Mouse (Mus musculus) gastrocnemius, postnatal 10 days (tissue): ENCODE data around the gene Cttnbp2. TPM values are rescaled to one million over a fixed set of nuclear protein-coding genes. Genes with fewer than 3 reads are reported as not detected.
A peak's percentile ranks its signal among the peaks of the same experiment; 100 is the strongest.

Source experiments
- DNase-seq: peaks from one replicate; pipeline ENCODE4 v3.0.0; 2021; ENCODE audit warnings: mixed read lengths
- long read RNA-seq, 2 experiments: library from polyadenylated mRNA; stranded (forward); transcript quantifications; one replicate each; pipeline ENCODE4 v2.0.0; 2021
- total RNA-seq, 2 experiments: library from RNA; stranded (reverse); gene quantifications; 2 replicates each; pipeline ENCODE4 v1.2.3; 2021

The Cttnbp2 gene
- 1 to 10 TPM; 4.0 to 4.6 TPM for total RNA-seq
- long read RNA-seq, experiment 1, full-length matches to known transcripts: 3 of 4 reads
- long read RNA-seq, experiment 1, partial matches to known transcripts: 0 of 4 reads
- long read RNA-seq, experiment 1, other reads (novel, unspliced or antisense): 1 of 4 reads
- long read RNA-seq, experiment 2, partial matches to known transcripts: 3 of 4 reads
- long read RNA-seq, experiment 2, other reads (novel, unspliced or antisense): 1 of 4 reads

- DNase-seq: peak; percentile 74
Observed at GRCm38 (mm10) chr6:18514480-18515352, at the start of gene Cttnbp2. TSS of gene Cttnbp2 (minus strand) at chr6:18514843.

DNA sequence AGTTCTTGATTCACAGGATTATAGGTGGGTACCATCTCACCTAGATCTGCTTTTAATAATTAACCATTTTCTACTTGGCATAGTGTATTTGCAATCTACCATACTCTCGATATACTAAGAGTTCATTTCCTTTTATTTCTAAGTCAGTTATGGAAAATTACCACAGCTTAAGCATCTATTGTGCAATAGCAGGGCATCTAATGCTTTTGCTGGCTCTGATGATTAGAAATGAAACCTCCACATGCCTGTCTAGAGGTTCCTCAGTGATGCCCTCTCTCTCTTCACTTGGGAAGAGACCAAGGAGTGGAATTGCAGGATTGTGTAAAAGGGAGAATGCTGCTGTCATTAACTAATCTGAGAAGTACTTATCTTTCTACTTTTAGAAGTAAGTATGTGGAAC is 44.4 kb upstream of the Cttnbp2 start:
- no peak for DNase-seq

GRCm38 (mm10) chr6:18547516-18548465 is 33.1 kb upstream of the Cttnbp2 start:
- DNase-seq: no peak

DNA sequence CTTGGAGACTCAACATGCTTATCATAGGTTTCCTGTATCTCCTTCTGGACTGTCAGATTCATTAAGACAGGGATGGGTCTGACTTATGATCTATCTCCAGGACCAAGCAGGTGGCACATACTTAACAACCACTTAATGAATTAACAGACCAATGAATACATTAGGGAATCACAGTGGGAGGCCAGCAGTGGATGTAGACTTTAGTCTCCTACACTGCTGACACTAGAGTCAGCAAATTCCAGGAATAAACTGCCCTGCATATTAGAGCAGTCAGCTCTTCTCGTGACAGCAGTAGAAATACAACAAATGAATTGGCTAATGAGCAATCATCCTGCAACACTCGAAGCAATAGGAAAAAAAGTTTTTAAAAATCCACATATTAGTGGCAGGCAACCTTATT is 29.2 kb upstream of the Cttnbp2 start:
- DNase-seq: no peak

DNA sequence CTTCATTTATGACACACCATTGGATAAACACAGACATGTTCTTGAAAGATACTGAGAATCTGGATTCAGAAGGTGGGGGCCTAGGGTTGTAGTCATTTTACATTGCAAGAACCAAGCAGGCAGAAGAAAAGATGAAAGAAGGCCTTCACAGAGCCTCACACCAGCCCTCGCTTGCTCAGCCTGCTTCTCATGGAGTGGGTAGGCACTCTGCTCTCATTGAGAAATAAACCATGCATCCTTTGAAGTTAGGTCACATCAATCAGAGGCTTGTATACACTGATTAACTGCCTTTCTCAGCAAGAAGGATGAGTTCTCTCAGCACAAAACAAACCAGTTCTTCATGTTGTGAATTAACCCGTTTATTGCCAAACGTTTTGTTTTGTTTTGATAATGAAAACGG is 25.8 kb upstream of the Cttnbp2 start:
- DNase-seq: no peak

DNA sequence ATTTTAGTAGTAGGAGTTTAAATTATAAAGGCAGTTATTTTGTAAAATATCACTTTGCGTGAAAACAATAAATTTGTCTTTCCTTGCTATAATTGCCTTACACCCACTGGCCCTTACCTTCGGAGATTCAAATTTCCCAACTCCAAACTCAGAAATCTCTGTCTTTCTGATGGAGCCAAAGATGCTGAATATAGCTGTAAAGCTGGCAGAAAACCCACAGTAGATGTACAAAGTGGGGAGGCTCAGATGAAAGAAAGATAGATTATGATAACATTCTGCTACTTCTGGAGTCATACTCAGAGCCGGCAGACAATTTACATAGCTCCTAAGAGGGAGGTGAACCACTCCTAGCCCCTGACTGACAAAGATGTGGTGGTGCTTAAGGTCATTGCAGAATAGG is 15.8 kb upstream of the Cttnbp2 start:
- DNase-seq: no peak

GRCm38 (mm10) chr6:18517626-18518025 is 3.0 kb upstream of the Cttnbp2 start:
- no peak for DNase-seq

GRCm38 (mm10) chr6:18513611-18514473 is 801 bp downstream of the Cttnbp2 start:
- DNase-seq: peak; percentile 15

DNA sequence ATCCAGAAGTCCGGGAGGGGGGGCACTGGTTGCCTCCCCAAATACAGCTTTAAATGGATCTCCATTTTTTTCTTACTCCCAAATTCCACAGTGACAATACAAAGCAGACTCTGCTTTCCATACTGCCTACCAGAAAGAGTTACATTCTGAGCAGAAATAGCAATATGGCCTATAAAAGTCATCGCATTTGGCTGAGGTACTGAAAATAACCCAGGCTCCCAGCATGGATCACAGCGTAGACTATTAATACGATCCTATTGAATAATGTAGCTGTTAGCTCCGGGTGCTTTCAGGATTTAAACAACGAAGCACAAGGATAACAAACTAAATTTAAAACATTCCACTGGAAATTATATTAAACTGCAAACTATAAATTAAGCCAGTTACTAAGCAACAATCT is 2.8 kb downstream of the Cttnbp2 start:
- DNase-seq: no peak

DNA sequence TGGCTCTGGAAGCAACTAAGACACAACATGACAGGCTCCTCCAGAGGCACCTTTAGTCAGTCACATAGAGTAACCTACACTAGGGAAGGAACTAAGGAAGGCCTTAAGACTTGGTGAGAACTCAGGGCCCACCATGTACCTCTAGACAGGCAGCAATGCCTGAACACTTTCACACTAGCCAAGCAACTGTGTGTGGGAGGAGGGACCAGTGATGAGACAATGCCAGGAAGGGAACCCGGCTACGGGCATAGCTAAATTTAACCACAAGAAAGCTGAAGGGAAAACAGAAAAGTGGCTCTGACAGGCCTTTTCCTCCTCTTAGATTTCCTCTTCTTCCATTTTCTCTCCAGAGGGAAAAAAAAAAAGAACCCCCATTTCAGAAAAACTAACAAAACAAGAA is 6.6 kb downstream of the Cttnbp2 start:
- DNase-seq: no peak

DNA sequence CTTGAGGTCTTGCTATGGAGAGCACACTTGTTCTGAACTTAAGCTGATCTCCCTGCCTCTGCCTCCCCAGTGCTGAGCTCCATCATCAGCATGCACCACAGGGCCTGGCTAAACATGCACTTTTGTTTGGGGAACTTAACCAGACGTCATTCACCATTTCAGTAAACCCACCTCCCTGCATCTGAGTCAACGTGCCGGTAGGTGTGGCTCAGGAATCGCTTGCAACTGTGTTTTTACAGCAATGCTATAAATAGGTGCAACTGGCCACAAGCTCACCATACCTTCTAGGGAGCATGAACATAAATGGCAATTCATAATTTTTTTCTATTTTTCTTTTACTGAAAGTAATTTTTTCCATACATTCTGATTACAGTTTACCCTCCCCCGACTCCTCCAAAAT is 14.8 kb downstream of the Cttnbp2 start:
- no peak for DNase-seq

- no peak for DNase-seq
Observed at GRCm38 (mm10) chr6:18492977-18493376, 21.7 kb downstream of the Cttnbp2 start.

DNA sequence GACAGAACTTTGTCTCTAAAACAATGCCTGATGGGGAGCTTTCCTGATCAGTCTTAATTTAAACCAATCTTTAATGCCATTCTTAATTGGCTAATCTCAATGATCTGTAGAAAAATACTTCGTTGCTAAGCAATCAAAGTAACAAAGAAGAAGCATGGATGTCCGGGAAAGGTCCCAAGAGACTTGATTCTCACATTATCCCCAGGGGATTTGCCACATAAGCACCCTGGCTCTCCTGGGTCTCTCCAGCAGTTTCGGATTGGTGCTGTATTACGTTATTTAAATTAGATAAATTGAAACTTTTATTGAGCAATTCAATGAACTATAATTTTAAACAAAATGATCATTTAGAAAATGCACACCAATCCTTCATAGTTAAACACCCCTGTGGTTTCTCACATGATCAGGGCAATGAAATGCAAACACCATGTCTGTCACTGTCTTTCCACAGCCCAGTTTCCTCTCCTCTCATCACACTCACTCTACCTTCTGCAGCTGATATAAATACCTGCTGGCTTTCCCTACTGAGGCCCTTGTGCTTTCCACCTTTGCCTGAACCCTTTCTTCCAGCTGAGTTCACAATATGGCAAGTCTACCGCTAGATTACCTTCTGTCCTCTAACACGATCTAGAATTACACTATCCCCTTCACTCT is 22.3 kb downstream of the Cttnbp2 start:
- no peak for DNase-seq

GRCm38 (mm10) chr6:18485087-18485486 is 29.6 kb downstream of the Cttnbp2 start:
- no peak for DNase-seq

DNA sequence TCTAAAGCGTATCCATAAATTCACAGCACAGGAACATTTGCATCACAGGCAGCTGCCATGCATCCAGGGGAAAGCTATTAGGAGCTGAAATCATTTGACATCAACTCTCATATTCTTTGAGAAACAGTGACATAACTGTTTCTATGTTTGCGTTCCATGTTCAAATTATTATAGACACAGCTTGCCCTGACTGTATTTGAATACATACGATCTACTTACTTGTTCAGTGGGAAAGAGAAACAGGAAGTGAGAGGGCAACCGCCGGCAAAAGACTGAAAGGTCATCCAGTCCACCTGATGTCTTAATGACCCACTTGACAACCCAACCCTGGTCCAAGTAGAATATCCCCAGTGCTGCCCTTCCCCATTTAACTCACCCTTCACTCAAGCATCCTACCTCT is 30.6 kb downstream of the Cttnbp2 start:
- DNase-seq: no peak

GRCm38 (mm10) chr6:18482546-18482945 is 32.1 kb downstream of the Cttnbp2 start:
- DNase-seq: no peak

GRCm38 (mm10) chr6:18481781-18482180 is 32.9 kb downstream of the Cttnbp2 start:
- no peak for DNase-seq

DNA sequence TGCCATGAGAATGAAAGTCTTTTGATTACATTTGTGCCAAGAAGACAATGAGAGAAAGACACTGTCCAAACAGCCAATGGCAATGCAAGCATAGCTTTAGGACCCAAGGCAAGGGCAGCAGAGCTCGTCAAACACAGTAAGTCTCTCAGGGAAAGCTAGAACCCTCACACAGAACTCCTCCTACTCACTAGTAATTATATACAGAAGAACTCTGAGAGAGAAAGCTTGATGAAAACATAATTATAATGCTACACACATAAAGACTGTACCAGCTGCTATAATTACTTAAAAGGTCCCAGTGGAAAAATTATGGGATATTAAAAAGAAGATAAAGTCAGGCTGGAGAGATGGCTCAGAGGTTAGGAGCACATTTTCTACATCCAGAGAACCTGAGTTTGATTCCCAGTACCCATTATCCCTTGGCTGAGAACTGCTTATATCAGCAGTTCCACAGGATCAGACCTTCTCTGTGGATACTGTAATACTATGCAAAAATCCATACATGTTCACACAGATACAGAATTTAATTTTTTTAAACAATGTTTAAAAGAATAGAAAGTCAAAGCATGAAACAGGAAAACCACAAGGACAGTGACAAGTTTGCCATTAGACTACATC is 37.2 kb downstream of the Cttnbp2 start:
- DNase-seq: no peak

DNA sequence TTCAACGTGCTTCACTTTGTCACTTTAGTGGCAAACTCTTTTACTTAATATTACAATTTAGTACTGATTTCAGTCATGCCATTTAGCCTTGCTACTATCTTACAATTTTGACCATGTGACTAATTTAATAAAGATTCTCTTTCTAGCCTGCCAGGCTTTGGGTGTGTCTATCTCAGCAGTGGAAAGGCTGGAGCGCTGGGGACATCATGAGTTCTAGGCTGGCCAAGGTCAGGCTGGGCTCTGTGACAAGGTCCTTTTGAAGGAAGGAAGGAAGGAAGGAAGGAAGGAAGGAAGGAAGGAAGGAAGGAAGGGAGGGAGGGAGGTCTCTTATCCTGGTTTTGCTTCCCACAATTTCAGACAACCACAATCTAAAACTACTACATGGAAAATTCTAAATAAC is 39.7 kb downstream of the Cttnbp2 start:
- no peak for DNase-seq

- no peak for DNase-seq
Observed at GRCm38 (mm10) chr6:18474541-18474940, 40.1 kb downstream of the Cttnbp2 start.

DNA sequence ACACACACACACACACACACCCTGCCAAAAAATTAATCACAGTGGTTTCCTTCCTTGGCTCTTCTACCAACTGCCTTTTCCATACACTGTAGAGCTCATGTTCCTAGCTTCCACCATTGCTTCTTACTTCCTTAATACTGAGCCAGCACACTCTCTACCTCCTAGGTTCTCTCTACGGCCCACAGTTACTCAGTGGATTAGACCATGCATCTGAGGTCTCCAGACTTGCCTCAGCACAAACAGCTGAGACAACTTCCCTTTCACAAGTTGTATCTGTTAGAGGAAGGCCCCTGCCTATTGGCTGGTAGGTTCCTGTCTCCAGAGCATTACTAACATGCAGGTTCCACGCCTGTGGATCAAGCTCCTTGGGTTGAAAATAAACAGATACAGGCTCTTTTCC is 45.4 kb downstream of the Cttnbp2 start:
- DNase-seq: no peak
